Mouse (Mus musculus) embryo, embryonic 9.5 days (tissue): ENCODE results near the gene Wnt5b.

ENCODE experiments used
- DNase-seq: peaks from one replicate; pipeline ENCODE4 v3.0.0-alpha.2; 2017; ENCODE audit errors: extremely low spot score

Gene Wnt5b

DNA sequence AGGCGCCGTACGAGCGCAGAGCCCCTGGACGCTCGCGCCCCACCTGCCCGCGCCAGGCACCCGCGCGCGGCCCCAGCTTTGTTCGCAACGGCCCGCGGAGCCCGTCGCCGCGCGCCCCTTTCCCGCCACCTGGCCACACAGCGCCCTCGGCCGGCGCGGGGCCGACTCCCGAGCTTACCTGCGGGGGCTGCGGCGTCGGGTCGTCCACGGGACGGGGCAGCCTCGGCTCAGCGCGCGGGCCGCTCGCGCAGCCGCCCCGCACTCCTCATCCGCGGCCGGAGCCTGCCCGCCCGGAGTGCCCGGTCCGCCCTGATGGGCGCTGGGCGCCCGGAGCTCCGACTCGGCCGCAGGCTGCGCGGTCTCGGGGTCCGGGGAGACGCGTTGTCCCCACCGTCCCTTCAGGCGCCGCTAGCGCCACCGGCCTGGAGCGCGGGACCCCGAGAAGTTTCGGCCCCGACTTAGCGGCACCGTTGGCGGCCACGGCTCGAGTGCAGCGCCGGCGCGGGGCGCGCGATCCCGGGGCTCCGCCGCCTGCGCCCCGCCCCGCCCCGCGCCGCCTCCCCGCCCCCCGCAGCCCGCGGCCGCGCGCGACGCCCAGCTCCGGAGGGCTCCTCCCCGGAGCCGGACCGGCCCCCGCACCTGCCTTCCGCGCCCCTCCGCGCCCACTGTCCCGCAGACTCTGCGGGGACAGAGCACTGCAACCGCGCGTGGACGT, at the start of gene Wnt5b:
Gene Wnt5b (minus strand): TSS at position 545 of the 715 bp plus-strand sequence.
- peak; percentile 63 for DNase-seq

DNA sequence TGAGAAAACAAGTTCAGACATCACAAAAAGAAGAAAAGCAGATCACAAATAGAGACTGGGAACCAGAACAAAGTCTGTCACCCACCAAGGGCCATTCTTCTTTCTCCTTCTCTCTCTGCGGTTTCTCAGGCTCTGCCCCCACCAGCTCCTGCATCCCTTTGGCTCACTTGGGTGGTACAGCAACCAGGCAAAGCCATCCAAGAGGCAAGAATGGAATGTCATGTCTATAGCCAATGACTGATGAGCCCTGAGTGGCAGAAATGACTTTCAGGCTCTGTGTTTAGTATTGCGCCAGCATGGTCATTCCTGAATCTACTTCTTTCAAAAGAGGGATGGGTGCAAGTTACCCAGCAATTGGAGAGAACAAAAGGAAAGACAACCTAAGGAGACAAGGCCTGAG, 46.7 kb upstream of the Wnt5b start:
- no peak for DNase-seq

DNA sequence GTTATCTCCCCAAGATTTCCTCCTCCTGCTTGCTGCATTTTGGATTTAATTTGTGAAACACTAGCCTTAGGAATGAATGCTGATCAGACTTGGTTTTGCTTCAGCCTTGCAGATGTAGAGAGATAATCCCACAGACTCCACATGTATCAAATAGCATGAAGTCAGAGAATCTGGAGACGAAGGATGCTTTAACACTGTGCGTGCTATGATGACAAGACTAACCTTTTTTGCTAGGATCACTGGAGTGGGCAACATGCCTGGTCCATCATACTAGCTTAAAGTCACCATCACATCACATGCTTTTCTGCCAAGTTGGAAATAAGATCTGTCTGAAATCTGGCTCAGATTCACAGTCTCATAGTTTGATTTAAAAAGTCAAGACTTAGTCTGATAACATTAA, 43.8 kb upstream of the Wnt5b start:
- no peak for DNase-seq

DNA sequence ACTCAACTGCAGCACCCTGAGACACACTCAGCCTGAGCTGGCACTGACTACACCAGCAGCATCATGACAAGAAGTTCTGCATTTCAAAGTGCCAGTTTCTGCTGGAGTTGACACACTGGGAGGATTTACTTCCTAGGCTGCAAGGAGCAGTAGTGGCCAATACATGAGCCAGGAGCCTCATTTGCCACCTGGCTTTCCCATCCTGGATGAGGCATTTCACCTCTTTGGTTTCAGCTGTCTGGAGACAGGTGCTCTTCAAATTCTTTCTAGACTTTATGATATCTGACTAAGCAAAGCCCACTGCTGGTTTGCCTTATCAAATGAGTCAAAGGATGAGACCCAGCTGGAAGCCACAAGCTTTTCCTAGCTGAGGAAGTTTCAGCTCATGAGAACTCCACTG, 43.3 kb upstream of the Wnt5b start:
- no peak for DNase-seq

DNA sequence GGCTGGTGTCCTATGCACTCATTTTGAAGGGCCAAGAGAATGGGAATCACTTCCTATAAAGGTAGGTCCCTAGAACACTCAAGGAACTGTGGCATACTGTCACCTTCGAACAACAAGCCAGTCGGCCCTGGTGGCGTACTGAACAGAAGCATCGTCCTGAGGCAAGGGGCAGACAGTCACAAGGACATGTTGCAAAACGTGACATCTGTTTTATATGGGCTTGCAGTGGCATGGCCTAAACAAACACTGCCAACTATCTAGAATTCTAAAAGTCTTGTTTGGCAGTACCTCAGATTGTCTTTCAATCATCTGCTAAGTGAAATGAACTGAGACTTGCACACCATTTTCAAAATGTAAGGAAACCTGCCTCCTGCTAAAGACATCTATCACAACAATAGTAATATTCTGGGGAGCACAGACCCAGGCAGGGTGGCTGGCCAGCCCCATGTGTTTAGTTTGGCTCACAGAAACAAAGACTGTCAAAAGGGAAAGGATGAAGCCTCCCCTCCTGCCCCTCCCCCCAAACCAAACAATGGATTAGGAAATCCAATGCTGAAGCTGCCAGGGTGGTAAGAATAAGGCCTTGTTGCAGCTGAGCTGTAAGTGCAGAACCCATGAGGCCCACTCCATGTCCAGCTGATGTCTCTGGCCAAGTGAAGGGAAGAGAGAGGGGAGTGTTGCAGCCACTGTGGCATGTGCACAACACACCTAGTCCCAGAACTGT, 41.7 kb upstream of the Wnt5b start:
- DNase-seq: peak; percentile 49

DNA sequence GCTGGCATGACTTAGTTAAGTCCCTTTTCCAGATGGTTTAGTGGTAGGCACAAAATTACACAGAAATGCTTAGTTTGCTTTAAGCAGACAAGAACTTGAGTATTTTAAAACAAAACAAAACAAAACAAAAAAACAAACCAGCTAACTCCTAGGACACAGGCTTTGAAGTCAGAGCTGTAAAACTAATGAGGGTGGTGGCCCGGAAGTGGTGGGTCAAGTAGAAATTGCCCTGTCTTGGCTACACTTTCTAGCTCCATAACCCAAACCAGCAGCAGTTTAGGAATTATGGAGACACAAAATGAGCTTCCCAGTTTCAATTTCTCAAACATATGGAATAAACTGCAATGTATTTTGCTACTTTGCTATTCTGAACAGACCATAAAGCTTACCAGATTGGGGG, 39.9 kb upstream of the Wnt5b start:
- DNase-seq: no peak

DNA sequence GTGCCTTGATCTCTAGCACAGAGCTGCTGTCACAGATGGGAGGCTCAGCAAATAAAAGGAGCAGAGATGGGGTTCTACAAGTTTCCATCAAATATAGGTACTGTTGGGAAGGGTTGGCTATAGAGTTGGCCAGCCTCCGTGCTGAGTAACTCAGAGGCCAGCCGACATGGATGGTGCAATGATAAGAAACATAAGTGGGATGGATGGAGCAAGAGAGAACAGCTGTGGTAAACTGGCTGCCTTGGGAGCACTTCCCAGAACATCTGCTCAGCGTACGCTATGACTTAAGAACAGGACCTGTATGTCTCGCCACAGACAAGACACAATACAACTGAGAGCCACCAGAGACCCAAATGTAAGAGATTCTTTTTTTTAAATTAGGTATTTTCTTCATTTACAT, 39.0 kb upstream of the Wnt5b start:
- DNase-seq: no peak

DNA sequence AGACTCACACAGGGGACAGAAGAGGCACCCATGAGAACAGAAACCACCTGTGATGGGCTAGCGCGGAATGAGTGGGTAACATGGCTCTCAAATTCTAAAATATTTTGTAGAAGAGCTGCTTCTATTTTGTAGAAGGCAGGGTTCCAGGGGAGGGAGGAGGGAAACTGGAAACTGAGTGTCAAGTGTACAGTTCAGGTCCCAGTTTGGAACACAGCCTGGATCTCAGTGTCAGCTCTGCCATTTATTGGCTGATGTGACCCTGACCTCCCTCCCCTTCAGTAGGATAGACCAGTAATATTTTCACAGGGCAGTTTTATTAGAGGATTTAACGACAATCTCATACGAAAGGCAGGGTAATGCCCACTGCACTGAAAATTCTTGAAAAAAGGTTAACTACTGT, 32.6 kb upstream of the Wnt5b start:
- no peak for DNase-seq

DNA sequence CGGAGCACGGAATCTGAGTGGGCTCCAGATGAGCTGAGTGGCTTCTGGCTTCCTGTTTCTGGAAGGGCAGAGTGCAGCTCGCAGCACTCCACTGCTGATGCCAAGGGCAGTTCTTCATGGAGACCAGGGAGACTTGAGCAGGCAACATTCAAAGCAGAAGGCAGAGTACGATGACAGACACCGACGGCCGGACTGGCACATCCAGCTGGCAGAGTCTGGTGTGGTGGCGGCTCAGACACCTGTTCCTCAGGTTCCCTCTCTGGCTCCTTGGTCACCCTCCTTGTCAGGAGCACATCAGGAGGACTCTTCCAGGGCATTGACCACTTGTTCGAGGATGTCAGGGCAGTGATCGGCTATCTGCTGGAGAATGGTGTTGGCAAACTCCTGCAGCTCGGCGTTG, 31.2 kb upstream of the Wnt5b start:
- no peak for DNase-seq

DNA sequence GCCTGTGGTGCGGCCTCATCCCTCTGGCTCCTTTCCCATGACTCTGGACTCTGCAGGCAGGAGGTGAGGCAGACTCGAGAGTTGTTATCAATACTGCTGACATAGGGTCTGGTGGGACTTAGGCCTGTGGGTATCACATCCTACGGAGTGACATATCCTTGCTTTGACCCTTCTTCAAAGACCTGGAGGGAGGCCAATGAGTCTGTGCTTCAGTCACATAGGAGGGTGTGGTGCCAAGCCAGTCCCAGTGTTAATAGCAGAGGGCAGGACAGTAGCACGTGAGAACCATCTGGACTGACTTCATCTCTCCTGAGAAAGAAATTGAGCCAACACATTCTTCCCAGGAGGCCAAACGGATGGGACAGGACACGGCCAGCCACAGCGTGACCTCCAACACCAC, 28.1 kb upstream of the Wnt5b start:
- DNase-seq: no peak

DNA sequence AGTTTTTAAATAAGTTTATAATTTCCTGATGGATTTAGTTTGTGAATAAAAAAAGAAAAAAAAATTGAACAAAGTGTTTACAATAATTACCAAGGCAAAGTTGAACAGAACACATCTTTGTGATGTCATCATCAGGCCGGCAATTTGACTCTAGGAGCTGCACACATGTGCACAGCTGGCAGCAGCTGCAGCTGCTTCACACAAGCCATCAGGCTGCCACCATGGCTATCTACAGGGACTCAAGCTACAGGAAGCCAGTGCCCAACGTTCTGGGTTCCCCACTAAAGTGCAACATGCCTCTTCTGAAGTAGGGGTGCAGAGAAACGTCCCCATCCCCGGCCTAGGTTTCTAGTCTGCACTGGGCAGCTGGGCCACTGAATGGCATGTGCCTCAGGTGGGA, 26.6 kb upstream of the Wnt5b start:
- DNase-seq: no peak

DNA sequence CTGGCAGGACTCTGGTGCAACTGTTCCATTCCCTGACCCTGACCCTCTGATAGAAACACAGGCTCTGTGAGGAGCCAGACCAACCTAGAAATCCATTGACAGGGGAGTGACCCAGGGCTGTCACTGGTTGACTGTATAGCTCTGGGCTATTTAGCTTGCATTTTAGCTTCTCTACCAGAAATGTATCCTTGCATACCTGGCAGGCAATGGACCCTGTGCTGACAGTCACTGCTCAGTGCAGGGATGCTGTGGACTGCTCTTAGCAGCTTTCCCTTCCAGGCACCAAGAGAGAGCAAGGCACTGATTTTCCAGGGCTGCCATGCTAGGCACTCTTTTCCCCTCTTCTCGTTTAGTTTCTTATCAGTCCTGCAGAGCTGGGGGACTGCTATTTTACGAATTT, 24.2 kb upstream of the Wnt5b start:
- DNase-seq: no peak

DNA sequence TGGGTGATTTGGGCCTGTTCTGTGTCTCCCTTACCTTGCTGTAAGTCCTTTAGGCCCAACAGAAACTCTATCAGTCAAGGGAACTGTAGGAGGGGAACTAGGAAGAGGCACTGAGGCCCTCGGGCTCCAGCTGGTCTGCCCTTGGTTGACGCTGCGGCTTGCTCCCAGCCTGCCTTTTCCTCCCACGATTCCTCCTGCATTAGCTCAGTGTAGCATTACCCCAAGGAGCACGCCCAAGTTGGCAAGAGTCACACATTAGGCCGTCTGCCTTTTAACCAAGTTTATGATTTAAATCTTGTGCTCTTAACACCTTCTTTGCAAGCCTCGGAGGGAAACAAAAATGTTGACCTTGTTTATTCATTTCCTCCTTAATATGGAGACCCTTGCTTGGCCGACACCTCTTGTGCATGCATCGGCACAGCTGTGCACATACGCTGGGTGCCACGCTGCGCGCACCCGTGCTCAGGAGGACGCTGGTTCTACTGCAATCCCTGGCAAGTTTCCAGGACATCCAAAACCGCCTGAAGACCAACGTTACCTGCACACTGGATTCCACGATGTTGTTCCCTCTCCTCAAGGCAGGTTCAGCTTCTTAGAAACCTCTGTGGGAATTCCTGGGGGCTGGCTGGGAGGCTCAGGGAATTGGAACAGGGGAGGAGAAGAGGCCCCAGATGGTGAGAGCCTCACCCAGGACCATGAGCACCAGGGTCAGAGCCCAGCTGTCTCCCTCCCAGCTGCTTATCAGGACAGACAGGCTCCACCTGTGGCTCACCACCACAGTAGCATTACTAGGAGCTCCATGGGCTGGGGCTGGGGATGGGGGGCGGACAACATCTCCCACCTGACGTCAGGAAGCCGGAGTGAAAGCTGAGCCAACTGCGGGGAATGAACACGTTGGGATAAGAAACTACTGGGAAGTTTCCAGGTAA, 21.6 kb upstream of the Wnt5b start:
- no peak for DNase-seq

DNA sequence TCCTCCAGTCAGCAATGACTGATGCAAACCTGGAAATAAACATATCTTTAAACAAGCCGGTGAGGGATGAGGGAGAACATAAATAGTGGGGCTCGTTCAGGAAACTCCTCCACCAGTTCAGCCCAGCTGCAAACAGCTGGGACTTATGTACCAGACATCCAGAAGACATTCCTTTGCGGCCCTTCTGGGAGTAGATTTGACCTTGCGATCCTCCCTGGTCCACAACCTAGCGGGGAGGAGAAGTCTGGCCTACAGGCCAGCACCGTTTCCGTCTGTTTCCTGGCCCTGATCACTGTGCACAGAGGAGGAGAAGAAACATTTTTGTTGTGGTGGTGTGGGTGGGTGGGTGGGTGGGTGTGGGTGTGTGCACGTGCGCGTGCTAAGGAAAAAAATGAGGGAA, 18.4 kb upstream of the Wnt5b start:
- no peak for DNase-seq

DNA sequence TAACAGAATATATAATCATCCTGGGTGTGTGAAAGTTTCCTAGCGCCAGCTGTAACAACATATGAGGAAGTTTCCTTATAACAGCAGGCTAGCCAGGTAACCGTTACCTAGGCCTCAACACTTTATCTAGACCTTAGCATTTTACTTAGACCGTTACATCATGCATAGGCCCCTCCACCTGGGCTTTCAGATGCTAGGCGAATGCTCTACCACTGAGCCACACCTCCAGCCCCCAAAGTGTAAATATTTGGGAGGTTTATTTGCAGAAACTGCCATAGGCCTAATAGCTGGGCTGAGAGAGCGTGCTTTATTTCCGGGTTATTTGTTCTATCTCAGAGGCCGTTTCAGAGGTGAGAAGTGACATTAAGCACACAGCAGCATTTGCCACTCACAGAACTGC, 14.7 kb upstream of the Wnt5b start:
- DNase-seq: no peak

DNA sequence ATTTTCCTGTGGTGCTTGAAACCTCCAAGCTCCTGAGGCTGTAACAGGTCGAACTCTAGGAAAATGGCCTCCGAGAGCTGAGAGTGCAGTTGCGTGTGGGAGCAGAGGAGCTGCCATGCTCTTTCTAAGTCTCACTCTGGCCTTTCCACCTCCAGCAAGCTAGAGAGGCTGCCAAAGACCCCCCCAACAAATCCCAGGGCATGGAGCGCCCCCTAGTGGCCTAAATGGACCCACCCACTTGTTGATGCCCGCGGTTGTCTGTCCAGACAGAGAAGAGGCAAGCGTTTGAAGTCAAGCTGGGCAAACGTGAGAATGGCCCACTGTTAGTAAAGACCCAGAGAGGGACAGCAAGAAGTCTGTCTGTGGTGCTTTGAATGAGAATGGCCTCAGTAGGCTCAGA, 10.3 kb upstream of the Wnt5b start:
- no peak for DNase-seq

DNA sequence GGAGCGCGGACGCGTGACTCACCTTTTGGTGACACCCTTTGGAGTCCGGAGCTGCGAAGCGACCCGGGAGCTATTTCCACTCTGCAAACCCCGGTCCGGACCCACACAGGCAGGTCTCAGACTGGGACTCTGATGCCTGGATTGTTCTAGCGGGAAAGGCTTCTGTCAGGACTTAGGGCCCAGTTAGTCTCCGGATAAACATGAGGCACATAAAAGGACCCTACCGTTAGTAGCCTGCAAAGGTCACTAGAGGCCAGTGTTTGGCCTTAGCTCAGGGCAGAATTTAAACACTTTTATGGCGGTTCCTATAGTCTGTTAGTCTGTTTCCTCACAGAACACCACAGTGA, 344 bp upstream of the Wnt5b start:
- DNase-seq: peak; percentile 70

DNA sequence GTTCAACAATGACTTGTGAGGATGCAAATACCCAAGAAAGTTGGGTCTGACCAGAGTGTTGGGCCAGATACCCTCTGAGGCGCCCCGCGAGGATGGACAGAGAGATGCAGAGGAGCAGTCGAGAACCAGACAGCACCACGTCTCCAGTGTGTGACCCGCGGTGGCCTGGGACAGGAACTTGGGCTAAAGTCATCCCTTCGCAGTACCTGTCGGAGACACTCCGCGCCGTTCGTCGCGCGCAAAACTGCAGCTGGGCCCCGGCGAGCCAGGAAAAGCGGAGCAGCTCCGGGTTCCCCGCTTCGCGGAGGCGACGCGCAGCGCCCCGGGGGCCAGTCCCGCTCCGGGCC, 718 bp downstream of the Wnt5b start:
- DNase-seq: no peak

DNA sequence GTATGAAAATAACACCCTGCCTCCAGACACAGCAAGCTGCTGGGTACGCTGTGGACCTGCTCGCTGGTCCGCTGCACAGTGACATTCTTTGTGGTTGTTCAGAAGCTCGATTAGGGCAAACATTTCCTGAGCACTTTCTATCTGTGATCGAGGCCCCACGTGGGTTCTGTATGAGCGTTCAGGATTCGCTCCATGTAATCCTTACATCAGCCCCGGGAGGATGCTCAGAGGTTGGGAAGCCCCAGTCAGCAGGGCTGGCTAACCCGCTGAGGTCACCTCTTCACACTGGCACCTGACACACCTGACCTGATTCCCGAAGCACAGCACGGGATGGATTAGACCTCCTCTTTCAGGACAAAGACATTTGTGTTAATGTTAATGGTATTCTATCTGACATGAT, 8.3 kb downstream of the Wnt5b start:
- DNase-seq: no peak

DNA sequence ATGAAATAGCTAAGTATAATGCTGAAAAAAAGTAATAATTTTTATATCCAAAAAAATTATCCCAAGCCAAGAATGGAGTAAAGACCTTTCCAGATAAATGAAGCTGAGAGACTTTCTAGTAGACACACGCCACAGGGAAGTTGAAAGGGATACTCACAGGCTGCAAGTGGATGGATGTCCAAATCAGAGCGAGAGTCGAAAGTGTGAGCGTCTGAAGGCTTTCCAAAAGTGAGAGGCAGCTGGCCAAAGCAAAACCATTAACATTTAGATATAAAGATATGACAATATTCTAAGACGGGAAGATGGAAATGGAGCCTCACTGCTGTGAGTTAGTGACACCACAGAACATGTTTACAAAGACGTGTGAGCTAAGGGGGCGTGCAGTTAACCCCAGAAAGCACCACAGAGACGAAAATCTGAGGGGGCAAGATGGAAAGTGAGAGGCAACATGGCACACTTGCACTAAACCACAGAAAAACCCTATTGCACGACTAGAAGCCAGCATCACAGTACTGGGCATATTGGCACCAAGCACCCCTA, 10.9 kb downstream of the Wnt5b start:
- DNase-seq: no peak

DNA sequence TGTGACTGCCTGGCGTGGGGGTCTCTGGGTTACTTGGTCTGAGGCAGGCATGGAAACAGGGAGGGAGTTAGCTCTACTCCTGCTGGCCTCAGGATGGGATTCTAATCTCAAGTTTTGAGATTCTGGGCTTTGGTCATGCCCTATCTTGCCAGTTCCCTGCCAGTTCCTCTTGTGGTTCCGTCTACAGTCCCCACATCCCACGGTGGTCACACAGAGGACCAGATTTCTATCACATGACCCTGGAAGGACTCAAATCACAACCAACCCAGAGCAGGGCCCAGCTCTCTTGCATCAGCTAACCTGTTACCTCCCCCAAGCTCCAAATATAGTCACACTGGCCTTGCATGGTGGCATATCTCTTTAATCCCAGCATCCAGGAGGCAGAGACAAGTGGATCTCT, 14.5 kb downstream of the Wnt5b start:
- DNase-seq: no peak

DNA sequence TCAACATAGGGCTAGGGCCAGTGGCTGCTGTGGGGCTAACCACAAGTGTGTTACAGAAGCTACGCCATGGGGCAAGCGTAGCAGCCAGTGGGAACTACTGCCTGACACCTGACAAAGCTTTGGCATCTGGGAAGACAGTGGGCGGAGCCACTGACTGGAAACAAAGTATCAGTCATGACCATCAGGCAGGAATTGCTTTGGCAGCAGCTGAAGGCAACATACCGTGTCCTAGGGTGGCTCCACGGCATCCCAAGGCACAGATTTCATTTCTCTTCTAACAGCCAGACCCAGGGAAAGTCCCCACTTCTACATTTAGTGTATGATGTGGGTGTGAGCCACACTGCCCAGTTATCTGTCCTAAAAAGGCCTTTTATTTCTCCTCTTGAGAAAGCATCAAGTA, 17.6 kb downstream of the Wnt5b start:
- no peak for DNase-seq
